Mouse (Mus musculus) stomach, postnatal 0 days (tissue): ENCODE data around the gene Hmgn2. TPM values are rescaled to one million over a fixed set of nuclear protein-coding genes. Genes with fewer than 3 reads are reported as not detected.

Experiments
- ATAC-seq: fragments of 200-750 bp; cut with Nextera tagmentation; 2 replicates; pipeline ENCODE4 v1.8.0; 2017; ENCODE audit not compliant: low FRiP score, low TSS enrichment
- DNase-seq: peaks from one replicate; pipeline ENCODE4 v3.0.0-alpha.2; 2016; ENCODE audit warnings: low spot score
- H3K27ac ChIP-seq: fragments of 300-500 bp; sonication (generic); replicated peaks from 2 replicates; pipeline ENCODE4 v1.5.1; 2014; ENCODE audit warnings: mild to moderate bottlenecking, control low read depth
- H3K27me3 ChIP-seq: fragments of 300-500 bp; sonication (generic); 2 replicates; pipeline ENCODE4 v1.6.1; 2014; ENCODE audit warnings: low read length; ENCODE audit not compliant: control insufficient read depth, insufficient read depth
- H3K36me3 ChIP-seq: fragments of 300-500 bp; sonication (generic); 2 replicates; pipeline ENCODE4 v1.6.1; 2014; ENCODE audit warnings: low read length, mixed read lengths; ENCODE audit not compliant: control insufficient read depth, insufficient read depth
- H3K4me1 ChIP-seq: fragments of 300-500 bp; sonication (generic); replicated peaks from 2 replicates; pipeline ENCODE4 v1.6.1; 2014; ENCODE audit warnings: antibody characterized with exemption; ENCODE audit not compliant: control insufficient read depth, insufficient read depth
- H3K4me2 ChIP-seq: fragments of 300-500 bp; sonication (generic); replicated peaks from 2 replicates; pipeline ENCODE4 v1.6.1; 2014; ENCODE audit warnings: low read depth, mild to moderate bottlenecking, control low read depth, moderate library complexity
- H3K4me3 ChIP-seq: fragments of 300-500 bp; sonication (generic); 2 replicates; pipeline ENCODE4 v1.5.1; 2014; ENCODE audit warnings: low read depth, low read length, control low read depth
- H3K9ac ChIP-seq: fragments of 300-500 bp; sonication (generic); 2 replicates; pipeline ENCODE4 v1.6.1; 2014; ENCODE audit warnings: mild to moderate bottlenecking, low read length, control low read depth, mixed read lengths
- H3K9me3 ChIP-seq: fragments of 300-500 bp; sonication (generic); 2 replicates; pipeline ENCODE4 v1.6.1; 2016; ENCODE audit warnings: low read length; ENCODE audit not compliant: control insufficient read depth
- CTCF ChIP-seq: IDR thresholded peaks from 2 replicates; pipeline ENCODE4 v1.5.1; 2016; ENCODE audit warnings: antibody characterized with exemption, low read depth, mild to moderate bottlenecking, moderate library complexity
- EP300 ChIP-seq: optimal IDR thresholded peaks from 2 replicates; pipeline ENCODE3; 2016; ENCODE audit warnings: antibody characterized with exemption
- WGBS: fragments of 180-500 bp; shearing (Covaris S2); extraction: QIAGEN DNeasy Blood & Tissue Kit; methylation state at CpG from one replicate; pipeline ENCODE4 v1.1.7; 2014; 5-methylcytosine and 5-hydroxymethylcytosine counted together
- polyA plus RNA-seq: library from polyadenylated mRNA; unstranded; fragments of >200 nt; fragmentation: Nextera tagmentation; extraction: Ambion mirVana; gene quantifications from 2 replicates; pipeline ENCODE4 v1.2.1, GENCODE M21; 2015

Gene Hmgn2
- polyA plus RNA-seq, 1 experiment from 2014 or later: 782 TPM

DNA sequence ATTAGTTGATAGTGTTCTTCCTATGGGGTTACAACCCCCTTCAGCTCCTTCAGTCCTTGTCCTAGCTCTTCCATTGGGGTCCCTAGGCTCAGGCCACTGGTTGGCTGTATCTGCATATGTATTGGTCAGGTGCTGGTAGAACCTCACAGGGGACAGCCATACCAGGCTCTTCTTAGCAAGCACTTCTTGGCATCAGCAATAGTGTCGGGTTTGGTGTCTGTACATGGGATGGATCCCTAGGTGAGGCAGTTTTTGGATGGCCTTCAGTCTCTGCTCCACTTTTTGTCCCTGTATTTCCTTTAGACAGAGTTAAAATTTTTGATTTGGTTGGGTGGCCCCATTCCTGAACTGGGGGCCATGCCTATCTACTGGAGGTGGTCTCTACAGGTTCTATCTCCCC is 9.6 kb downstream of the Hmgn2 start:
- Histone ChIP-seq H3K9ac (no peak overlapping the region), H3K4me2 (no peak overlapping the region), H3K27ac (no peak overlapping the region), H3K27me3 (no peaks in the 10 kb centered on the region), H3K4me1 (no peaks in the 10 kb centered on the region), H3K36me3 (no peaks in the 10 kb centered on the region), H3K4me3 (no peak overlapping the region), H3K9me3 (no peaks in the 10 kb centered on the region)
- TF ChIP-seq CTCF (no peak), EP300 (no peak)
- 86% methylated on average over 1 of the region's 1 CpGs for WGBS
- DNase-seq (no peak), ATAC-seq (no peak)

- WGBS: 84% methylated on average over 4 of the region's 4 CpGs
- no peak overlapping the region for H3K27ac ChIP-seq
- ATAC-seq: no peak
- H3K9ac ChIP-seq: no peak overlapping the region
- DNase-seq: no peak
- H3K4me2 ChIP-seq: no peak overlapping the region
- H3K4me3 ChIP-seq: no peak overlapping the region
- H3K4me1 ChIP-seq: no peaks in the 10 kb centered on the region
- TF ChIP-seq EP300: no peak
- no peak for TF ChIP-seq CTCF
- no peaks in the 10 kb centered on the region for H3K27me3 ChIP-seq
- H3K36me3 ChIP-seq: no peaks in the 10 kb centered on the region
- no peaks in the 10 kb centered on the region for H3K9me3 ChIP-seq
These were observed 12.1 kb downstream of the Hmgn2 start for GRCm38 (mm10) chr4:133956358-133956757.

GRCm38 (mm10) chr4:133946736-133947135 is 21.7 kb downstream of the Hmgn2 start:
- ATAC-seq (no peak), DNase-seq (no peak)
- TF ChIP-seq EP300: no peak
- TF ChIP-seq CTCF: no peak
- no peaks in the 10 kb centered on the region for H3K36me3 ChIP-seq
- H3K4me1 ChIP-seq: no peaks in the 10 kb centered on the region
- H3K4me3 ChIP-seq: no peak overlapping the region
- no peaks in the 10 kb centered on the region for H3K9me3 ChIP-seq
- WGBS: 41% methylated on average over 4 of the region's 4 CpGs
- H3K27me3 ChIP-seq: no peaks in the 10 kb centered on the region
- H3K9ac ChIP-seq: no peak overlapping the region
- no peak overlapping the region for H3K27ac ChIP-seq
- no peak overlapping the region for H3K4me2 ChIP-seq

DNA sequence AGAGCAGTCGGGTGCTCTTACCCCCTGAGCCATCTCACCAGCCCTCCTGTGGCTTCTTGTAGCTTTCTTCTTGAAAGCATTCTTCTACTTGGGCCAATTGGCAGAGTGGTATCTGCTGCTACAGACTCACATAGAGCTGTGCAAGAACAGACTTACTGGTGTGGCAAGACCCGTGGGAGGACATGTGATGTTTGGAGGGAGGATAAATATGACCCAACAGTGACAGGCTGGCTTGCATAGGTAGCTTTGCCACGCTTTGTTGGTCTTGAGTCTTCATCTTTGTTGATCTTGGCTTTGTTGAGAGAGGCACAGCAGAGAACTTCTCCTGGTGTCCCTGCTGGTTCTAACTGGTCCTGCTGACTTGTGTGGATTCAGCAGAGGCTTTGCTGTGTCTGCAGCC is 24.7 kb downstream of the Hmgn2 start:
- WGBS: 75% methylated on average over 3 of the region's 3 CpGs
- Histone ChIP-seq H3K4me1 (no peaks in the 10 kb centered on the region), H3K27ac (no peak overlapping the region), H3K4me3 (no peak overlapping the region), H3K4me2 (no peak overlapping the region), H3K9ac (no peak overlapping the region), H3K27me3 (no peaks in the 10 kb centered on the region), H3K9me3 (no peaks in the 10 kb centered on the region), H3K36me3 (no peaks in the 10 kb centered on the region)
- DNase-seq (no peak), ATAC-seq (no peak)
- TF ChIP-seq CTCF (no peak), EP300 (no peak)

DNA sequence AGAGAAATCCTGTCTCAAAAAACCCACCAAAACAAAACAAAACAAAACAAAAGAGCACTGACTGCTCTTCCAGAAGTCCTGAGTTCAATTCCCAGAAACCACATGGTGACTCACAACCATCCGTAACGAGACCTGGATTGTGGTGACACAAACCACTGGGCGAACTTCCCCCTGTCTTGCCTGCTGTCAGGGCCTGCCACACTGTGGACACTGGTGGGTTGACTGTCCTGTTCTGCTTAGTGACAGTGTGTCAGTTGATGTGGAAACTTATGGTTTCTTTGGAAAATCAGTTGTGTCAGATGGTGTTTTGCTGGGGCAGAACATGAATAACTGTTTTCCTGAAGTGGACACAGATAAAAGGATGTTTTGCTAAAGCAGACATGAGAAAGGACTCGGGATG is 25.8 kb downstream of the Hmgn2 start:
- TF ChIP-seq CTCF (no peak), EP300 (no peak)
- Histone ChIP-seq H3K36me3 (no peaks in the 10 kb centered on the region), H3K9me3 (no peaks in the 10 kb centered on the region), H3K4me3 (no peak overlapping the region), H3K27me3 (no peaks in the 10 kb centered on the region), H3K9ac (no peak overlapping the region), H3K4me2 (no peak overlapping the region), H3K4me1 (no peaks in the 10 kb centered on the region), H3K27ac (no peak overlapping the region)
- no peak for ATAC-seq
- no peak for DNase-seq
- WGBS: 90% methylated on average over 4 of the region's 4 CpGs

DNA sequence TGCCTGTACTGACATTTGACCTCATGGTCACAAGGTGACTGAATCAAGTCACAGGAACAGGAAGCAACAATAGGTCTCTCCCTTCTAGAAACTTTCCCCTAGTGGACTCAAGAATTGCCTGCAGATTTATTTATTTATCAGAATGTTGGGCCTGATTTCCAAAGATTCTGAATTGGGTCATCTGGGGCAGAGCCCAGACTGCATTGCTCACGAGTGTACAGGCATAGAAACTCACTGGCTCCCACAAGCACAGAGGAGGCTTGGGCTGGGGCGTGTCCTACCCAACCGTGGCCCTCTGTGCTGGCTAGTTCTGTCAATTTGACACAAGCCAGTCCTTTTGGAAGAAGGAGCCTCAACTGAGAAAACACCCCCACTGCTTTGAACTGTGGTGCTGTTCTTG is 26.9 kb downstream of the Hmgn2 start:
- ATAC-seq: peak; percentile 65
- H3K27me3 ChIP-seq: no peaks in the 10 kb centered on the region
- DNase-seq: no peak
- no peak overlapping the region for H3K27ac ChIP-seq
- no peak overlapping the region for H3K4me2 ChIP-seq
- H3K4me3 ChIP-seq: no peak overlapping the region
- 31% methylated on average over 3 of the region's 3 CpGs for WGBS
- H3K36me3 ChIP-seq: no peaks in the 10 kb centered on the region
- no peaks in the 10 kb centered on the region for H3K4me1 ChIP-seq
- H3K9ac ChIP-seq: no peak overlapping the region
- no peak for TF ChIP-seq EP300
- no peak for TF ChIP-seq CTCF
- no peaks in the 10 kb centered on the region for H3K9me3 ChIP-seq
